Mouse (Mus musculus): ENCODE data around the gene Trpc2. TPM values are rescaled to one million over a fixed set of nuclear protein-coding genes. Genes with fewer than 3 reads are reported as not detected.

Gene Trpc2
- total RNA-seq, 1 experiment, result 0.36 TPM

GRCm38 (mm10) chr7:102102696-102103095, 19.8 kb downstream of the Trpc2 start:
- no peaks in the 10 kb centered on the region for H3K9me3 ChIP-seq (ENCODE audit: control insufficient read depth, insufficient read depth, low read depth, low read length)
- in situ Hi-C loops (cut with MboI; ENCODE audit: low sequenced_read_pairs in 2 of 2, unreplicated experiment in 2 of 2), result no loop called here
- H3K9ac ChIP-seq (ENCODE audit: insufficient read depth, low read depth, low read length, poor library complexity, severe bottlenecking), result peak overlapping the region; percentile 72
- peak overlapping the region; percentile 42 to 52 for H3K4me3 ChIP-seq (ENCODE audit: insufficient read depth in 1 of 2, low read depth in 1 of 2, low read length in 2 of 2, poor library complexity in 1 of 2, severe bottlenecking in 1 of 2)
- no peak for DNase-seq (ENCODE audit: low read depth, low spot score)
- no peaks in the 10 kb centered on the region for H3K36me3 ChIP-seq (ENCODE audit: control insufficient read depth, insufficient read depth, low read length, poor library complexity, severe bottlenecking)
- no peak overlapping the region for H3K27ac ChIP-seq (ENCODE audit: insufficient read depth, low read depth, low read length, poor library complexity, severe bottlenecking)
- TF ChIP-seq ZNF384 (IDR thresholded peaks at IDR 0.05; ENCODE audit: low read depth, low read length) (no peak), CHD2 (IDR thresholded peaks at IDR 0.05; ENCODE audit: low read depth, low read length) (no peak), ZC3H11A (IDR thresholded peaks at IDR 0.05; ENCODE audit: borderline replicate concordance, low read depth, low read length) (no peak), HCFC1 (IDR thresholded peaks at IDR 0.05; ENCODE audit: borderline replicate concordance, insufficient read depth, low read length) (no peak), MAFK (IDR thresholded peaks at IDR 0.05; ENCODE audit: insufficient read depth, low read depth, low read length) (no peak)
- H3K4me1 ChIP-seq (ENCODE audit: control insufficient read depth in 2 of 2, insufficient read depth in 2 of 2, low read length in 2 of 2, poor library complexity in 1 of 2), result peaks cover 15 to 25% of the 10 kb centered on the region in 2 experiments

- DNase-seq (ENCODE audit: low read depth, low spot score), result no peak
- Histone ChIP-seq H3K4me3 (ENCODE audit: insufficient read depth in 1 of 2, low read depth in 1 of 2, low read length in 2 of 2, poor library complexity in 1 of 2, severe bottlenecking in 1 of 2) (no peak overlapping the region), H3K36me3 (ENCODE audit: control insufficient read depth, insufficient read depth, low read length, poor library complexity, severe bottlenecking) (no peaks in the 10 kb centered on the region), H3K9ac (ENCODE audit: insufficient read depth, low read depth, low read length, poor library complexity, severe bottlenecking) (no peak overlapping the region), H3K9me3 (ENCODE audit: control insufficient read depth, insufficient read depth, low read depth, low read length) (no peaks in the 10 kb centered on the region), H3K4me1 (ENCODE audit: control insufficient read depth in 2 of 2, insufficient read depth in 2 of 2, low read length in 2 of 2, poor library complexity in 1 of 2) (peaks cover 15 to 25% of the 10 kb centered on the region in 2 experiments), H3K27ac (ENCODE audit: insufficient read depth, low read depth, low read length, poor library complexity, severe bottlenecking) (no peak overlapping the region)
- in situ Hi-C loops (cut with MboI; ENCODE audit: low sequenced_read_pairs in 2 of 2, unreplicated experiment in 2 of 2), result no loop called here
- TF ChIP-seq ZNF384 (IDR thresholded peaks at IDR 0.05; ENCODE audit: low read depth, low read length), result no peak
- TF ChIP-seq HCFC1 (IDR thresholded peaks at IDR 0.05; ENCODE audit: borderline replicate concordance, insufficient read depth, low read length), result no peak
- no peak for TF ChIP-seq MAFK (IDR thresholded peaks at IDR 0.05; ENCODE audit: insufficient read depth, low read depth, low read length)
- TF ChIP-seq CHD2 (IDR thresholded peaks at IDR 0.05; ENCODE audit: low read depth, low read length), result no peak
- TF ChIP-seq ZC3H11A (IDR thresholded peaks at IDR 0.05; ENCODE audit: borderline replicate concordance, low read depth, low read length), result no peak
These were observed 20.6 kb downstream of the Trpc2 start for GRCm38 (mm10) chr7:102103555-102103954.

GRCm38 (mm10) chr7:102104126-102104525, 21.2 kb downstream of the Trpc2 start:
- no peak overlapping the region for H3K9ac ChIP-seq (ENCODE audit: insufficient read depth, low read depth, low read length, poor library complexity, severe bottlenecking)
- H3K36me3 ChIP-seq (ENCODE audit: control insufficient read depth, insufficient read depth, low read length, poor library complexity, severe bottlenecking), result no peaks in the 10 kb centered on the region
- TF ChIP-seq HCFC1 (IDR thresholded peaks at IDR 0.05; ENCODE audit: borderline replicate concordance, insufficient read depth, low read length) (no peak), ZC3H11A (IDR thresholded peaks at IDR 0.05; ENCODE audit: borderline replicate concordance, low read depth, low read length) (no peak), ZNF384 (IDR thresholded peaks at IDR 0.05; ENCODE audit: low read depth, low read length) (no peak), MAFK (IDR thresholded peaks at IDR 0.05; ENCODE audit: insufficient read depth, low read depth, low read length) (no peak), CHD2 (IDR thresholded peaks at IDR 0.05; ENCODE audit: low read depth, low read length) (no peak)
- H3K4me3 ChIP-seq (ENCODE audit: insufficient read depth in 1 of 2, low read depth in 1 of 2, low read length in 2 of 2, poor library complexity in 1 of 2, severe bottlenecking in 1 of 2), result no peak overlapping the region
- no peaks in the 10 kb centered on the region for H3K9me3 ChIP-seq (ENCODE audit: control insufficient read depth, insufficient read depth, low read depth, low read length)
- DNase-seq (ENCODE audit: low read depth, low spot score), result no peak
- H3K27ac ChIP-seq (ENCODE audit: insufficient read depth, low read depth, low read length, poor library complexity, severe bottlenecking), result no peak overlapping the region
- H3K4me1 ChIP-seq (ENCODE audit: control insufficient read depth in 2 of 2, insufficient read depth in 2 of 2, low read length in 2 of 2, poor library complexity in 1 of 2), result peaks cover 15 to 25% of the 10 kb centered on the region in 2 experiments
- in situ Hi-C loops (cut with MboI; ENCODE audit: low sequenced_read_pairs in 2 of 2, unreplicated experiment in 2 of 2), result no loop called here

DNA sequence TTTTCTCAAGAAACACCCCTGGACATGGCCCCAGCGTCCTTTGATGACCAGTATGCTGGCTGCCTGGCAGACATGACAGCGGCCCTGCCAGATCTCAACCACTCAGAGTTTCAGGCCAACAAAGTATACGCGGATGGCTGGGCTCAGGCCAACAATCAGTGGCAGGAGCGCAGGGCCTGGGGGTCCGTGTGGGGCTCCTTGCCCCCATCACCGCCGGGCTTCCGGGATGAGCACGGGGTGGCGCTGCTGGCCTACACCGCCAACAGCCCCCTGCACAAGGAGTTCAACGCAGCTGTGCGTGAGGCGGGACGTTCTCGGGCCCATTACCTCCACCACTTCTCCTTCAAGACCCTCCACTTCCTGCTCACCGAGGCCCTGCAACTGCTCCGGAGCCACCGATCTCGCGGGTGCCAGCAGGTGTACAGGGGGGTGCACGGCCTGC, 23.8 kb downstream of the Trpc2 start:
- Histone ChIP-seq H3K9me3 (ENCODE audit: control insufficient read depth, insufficient read depth, low read depth, low read length) (no peaks in the 10 kb centered on the region), H3K36me3 (ENCODE audit: control insufficient read depth, insufficient read depth, low read length, poor library complexity, severe bottlenecking) (no peaks in the 10 kb centered on the region), H3K27ac (ENCODE audit: insufficient read depth, low read depth, low read length, poor library complexity, severe bottlenecking) (no peak overlapping the region), H3K9ac (ENCODE audit: insufficient read depth, low read depth, low read length, poor library complexity, severe bottlenecking) (peak overlapping the region; percentile 70), H3K4me3 (ENCODE audit: insufficient read depth in 1 of 2, low read depth in 1 of 2, low read length in 2 of 2, poor library complexity in 1 of 2, severe bottlenecking in 1 of 2) (peak overlapping the region; percentile 64 to 74), H3K4me1 (ENCODE audit: control insufficient read depth in 2 of 2, insufficient read depth in 2 of 2, low read length in 2 of 2, poor library complexity in 1 of 2) (peaks cover 3% of the 10 kb centered on the region in 2 experiments; a peak in 2 of 4 replicates)
- TF ChIP-seq ZNF384 (IDR thresholded peaks at IDR 0.05; ENCODE audit: low read depth, low read length) (no peak), HCFC1 (IDR thresholded peaks at IDR 0.05; ENCODE audit: borderline replicate concordance, insufficient read depth, low read length) (no peak), MAFK (IDR thresholded peaks at IDR 0.05; ENCODE audit: insufficient read depth, low read depth, low read length) (no peak), ZC3H11A (IDR thresholded peaks at IDR 0.05; ENCODE audit: borderline replicate concordance, low read depth, low read length) (no peak), CHD2 (IDR thresholded peaks at IDR 0.05; ENCODE audit: low read depth, low read length) (no peak)
- in situ Hi-C loops (cut with MboI; ENCODE audit: low sequenced_read_pairs in 2 of 2, unreplicated experiment in 2 of 2), result no loop called here
- no peak for DNase-seq (ENCODE audit: low read depth, low spot score)
